Mouse (Mus musculus) urinary bladder, postnatal 36 days (tissue): ENCODE measurements around the gene Hlcs.
A peak's percentile ranks its signal among the peaks of the same experiment; 100 is the strongest.

Experiments
- DNase-seq, 2 experiments: peaks; one replicate each; pipeline ENCODE4 v3.0.0; 2022; ENCODE audit warnings: low spot score in 2 of 2, mixed read lengths in 1 of 2

Gene Hlcs

GRCm38 (mm10) chr16:94205528-94206484, 107.6 kb downstream of the Hlcs start:
- DNase-seq = no peak

GRCm38 (mm10) chr16:94201387-94201786, 112.0 kb downstream of the Hlcs start:
- no peak for DNase-seq

- DNase-seq = no peak
These were observed 117.5 kb downstream of the Hlcs start for GRCm38 (mm10) chr16:94195913-94196312.

- no peak for DNase-seq
These were observed 121.7 kb downstream of the Hlcs start for GRCm38 (mm10) chr16:94191379-94192315.

GRCm38 (mm10) chr16:94190256-94190655, 123.1 kb downstream of the Hlcs start:
- DNase-seq = no peak

GRCm38 (mm10) chr16:94186526-94186925, 126.8 kb downstream of the Hlcs start:
- no peak for DNase-seq

GRCm38 (mm10) chr16:94185430-94185829, 127.9 kb downstream of the Hlcs start:
- peak in 1 of 2 experiments; percentile 15 for DNase-seq

- no peak for DNase-seq
These were observed 133.1 kb downstream of the Hlcs start for GRCm38 (mm10) chr16:94180122-94180870.

- no peak for DNase-seq
These were observed 133.8 kb downstream of the Hlcs start for GRCm38 (mm10) chr16:94179341-94180121.

GRCm38 (mm10) chr16:94178441-94179220, 134.7 kb downstream of the Hlcs start:
- no peak for DNase-seq

- DNase-seq = no peak
These were observed 136.1 kb downstream of the Hlcs start for GRCm38 (mm10) chr16:94176997-94177857.

- DNase-seq = no peak
These were observed 137.9 kb downstream of the Hlcs start for GRCm38 (mm10) chr16:94175366-94175986.

GRCm38 (mm10) chr16:94173361-94173760, 140.0 kb downstream of the Hlcs start:
- no peak for DNase-seq

GRCm38 (mm10) chr16:94170218-94170617, 143.2 kb downstream of the Hlcs start:
- DNase-seq = no peak

GRCm38 (mm10) chr16:94168655-94169545, 144.5 kb downstream of the Hlcs start:
- no peak for DNase-seq

- no peak for DNase-seq
These were observed 148.4 kb downstream of the Hlcs start for GRCm38 (mm10) chr16:94164978-94165377.

GRCm38 (mm10) chr16:94164236-94164635, 149.1 kb downstream of the Hlcs start:
- no peak for DNase-seq
